In the genomic region with DNA sequence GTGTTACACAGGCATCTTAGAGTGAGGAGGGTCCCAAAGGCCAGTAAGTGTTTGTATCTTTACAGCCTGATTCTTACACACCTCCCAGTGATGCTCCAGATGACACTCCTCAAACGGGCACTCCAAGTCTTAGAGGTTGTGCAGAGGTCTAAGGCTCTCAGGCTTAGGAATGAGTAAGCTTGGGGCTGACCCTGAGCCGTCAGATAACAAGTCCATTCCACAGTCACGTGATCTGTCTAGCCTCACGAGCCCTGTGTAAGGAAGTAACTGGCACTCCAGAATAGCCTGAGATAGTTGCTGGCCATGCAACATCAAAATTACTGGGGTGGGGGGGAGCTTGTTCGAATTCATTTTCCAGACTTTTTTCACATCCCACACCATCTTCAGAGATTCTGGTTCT, we compare ENCODE assay signal across 24 mouse cellular contexts. TPM values are rescaled to one million over a fixed set of nuclear protein-coding genes. Genes with fewer than 3 reads are reported as not detected.
DNase-seq lines count a peak whose midpoint lies in the region; ATAC-seq and TF ChIP-seq lines count a peak whose summit lies in the region.
"Had no signal": no experiment of that assay in that cellular context is flagged by ENCODE, and none has a peak within 500 bp of the region (broad histone marks: within the 10 kb centered on the region; RNA-seq: fewer than 3 reads in every experiment).

No protein-coding gene starts in this region.

- DNase-seq in embryo, embryonic 10 days (ENCODE audit: low spot score): peak; percentile 31
- no peak for DNase-seq in embryo, embryonic 11 days
- no peak for DNase-seq in kidney, postnatal 10 days
- no peak for DNase-seq in lung, postnatal 36 days
- DNase-seq: adrenal gland, postnatal 25 days; cerebellum, adult 18-20 months; cerebellum, adult 9-11 months; cerebellum, postnatal 36 days; gastrocnemius, postnatal 10 days; heart, adult 2 months had no signal

- no peak overlapping the region for H3K27ac ChIP-seq in kidney, embryonic 16.5 days (ENCODE audit: low read length)
- no peak overlapping the region for H3K27ac ChIP-seq in lung, embryonic 16.5 days (ENCODE audit: low read length)
- H3K27ac ChIP-seq: embryonic facial prominence, embryonic 12.5 days; forebrain, embryonic 12.5 days; heart, adult 2 months; hindbrain, embryonic 10.5 days; hindbrain, embryonic 14.5 days had no signal

- H3K79me2 ChIP-seq in myocyte (ENCODE audit: control insufficient read depth, insufficient read depth): no peaks in the 10 kb centered on the region

- H3ac ChIP-seq in myocyte (ENCODE audit: control insufficient read depth, insufficient read length): no peak overlapping the region

- no peak overlapping the region for H3K4me3 ChIP-seq in kidney, embryonic 16.5 days (ENCODE audit: low read length)
- no peak overlapping the region for H3K4me3 ChIP-seq in lung, embryonic 16.5 days (ENCODE audit: low read length)
- H3K4me3 ChIP-seq in myocyte: no peak overlapping the region
- H3K4me3 ChIP-seq: embryonic facial prominence, embryonic 12.5 days; forebrain, embryonic 12.5 days; heart, adult 2 months; hindbrain, embryonic 10.5 days had no signal

- WGBS in kidney, embryonic 16.5 days: 37% methylated on average over 5 of the region's 5 CpGs
- WGBS in lung, embryonic 16.5 days: 27% methylated on average over 5 of the region's 5 CpGs

- no peak for TF ChIP-seq POLR2A in myocyte (IDR thresholded peaks at IDR 0.05; ENCODE audit: insufficient read length, low read depth)

- ATAC-seq in kidney, embryonic 16.5 days (ENCODE audit: low FRiP score, low TSS enrichment): peak; percentile 21; the same call in 1 of the 2 replicates
- ATAC-seq in lung, embryonic 16.5 days (ENCODE audit: low read depth): 0 out of 2 replicates have a peak, but pooled peaks have one; percentile 34
- ATAC-seq in megakaryocyte, adult 5-6 weeks (ENCODE audit: poor library complexity, severe bottlenecking): no peak
- ATAC-seq: CD4-positive, CD25-positive, alpha-beta regulatory T cell, adult 4 months; forebrain, embryonic 16.5 days; intestine, postnatal 0 days had no signal

- peaks cover 32% of the 10 kb centered on the region for H3K27me3 ChIP-seq in kidney, embryonic 16.5 days (ENCODE audit: insufficient read depth, low read length)
- peaks cover 33% of the 10 kb centered on the region for H3K27me3 ChIP-seq in lung, embryonic 16.5 days (ENCODE audit: control insufficient read depth, insufficient read depth, low read depth, low read length)
- peaks cover 29% of the 10 kb centered on the region for H3K27me3 ChIP-seq in myocyte (ENCODE audit: control insufficient read depth, insufficient read depth, insufficient read length)

- H3K9ac ChIP-seq in kidney, embryonic 16.5 days (replicated peaks; ENCODE audit: low read length): no peak overlapping the region
- no peak overlapping the region for H3K9ac ChIP-seq in lung, embryonic 16.5 days (ENCODE audit: low read length)
- H3K9ac ChIP-seq: embryonic facial prominence, embryonic 12.5 days; forebrain, embryonic 12.5 days; hindbrain, embryonic 14.5 days had no signal

- H3K9me3 ChIP-seq in kidney, embryonic 16.5 days (ENCODE audit: low read length): no peaks in the 10 kb centered on the region
- H3K9me3 ChIP-seq in lung, embryonic 16.5 days (ENCODE audit: control insufficient read depth, low read length): no peaks in the 10 kb centered on the region
- H3K9me3 ChIP-seq: embryonic facial prominence, embryonic 12.5 days; forebrain, embryonic 12.5 days; hindbrain, embryonic 10.5 days had no signal

- no peaks in the 10 kb centered on the region for H3K36me3 ChIP-seq in kidney, embryonic 16.5 days (ENCODE audit: insufficient read depth, low read length)
- no peaks in the 10 kb centered on the region for H3K36me3 ChIP-seq in lung, embryonic 16.5 days (ENCODE audit: control insufficient read depth, insufficient read depth, low read length)
- no peaks in the 10 kb centered on the region for H3K36me3 ChIP-seq in myocyte (ENCODE audit: control insufficient read depth, insufficient read depth)
- H3K36me3 ChIP-seq: embryonic facial prominence, embryonic 12.5 days; forebrain, embryonic 12.5 days; hindbrain, embryonic 10.5 days had no signal

- H3K4me1 ChIP-seq in kidney, embryonic 16.5 days (ENCODE audit: insufficient read depth, low read length): peaks cover 30% of the 10 kb centered on the region; the same call in 1 of the 2 replicates
- H3K4me1 ChIP-seq in lung, embryonic 16.5 days (replicated peaks; ENCODE audit: control insufficient read depth, insufficient read depth, low read length): peaks cover 13% of the 10 kb centered on the region

- no peak overlapping the region for H3K4me2 ChIP-seq in kidney, embryonic 16.5 days (replicated peaks; ENCODE audit: low read depth, low read length)
- H3K4me2 ChIP-seq in lung, embryonic 16.5 days (ENCODE audit: low read depth, low read length): no peak overlapping the region
- H3K4me2 ChIP-seq in myocyte (ENCODE audit: low read depth): no peak overlapping the region
- H3K4me2 ChIP-seq: embryonic facial prominence, embryonic 12.5 days; forebrain, embryonic 12.5 days; heart, embryonic 11.5 days; hindbrain, embryonic 14.5 days had no signal

TF ChIP-seq in myocyte, 11 proteins besides CTCF, POLR2A, EP300 and RAD21:
- TF ChIP-seq USF1 (IDR thresholded peaks at IDR 0.05; ENCODE audit: low read depth): peak; percentile 48
- no peak for TF ChIP-seq MAX (IDR thresholded peaks at IDR 0.05; ENCODE audit: low read depth)

RNA-seq across cellular contexts. Expression of gene Rxfp3, which starts 2.3 kb away (rescaled TPM):
- 0.33 and 0.37 TPM in 2 replicates for polyA plus RNA-seq in kidney, embryonic 16.5 days (2015; fragmentation: Nextera tagmentation; extraction: Ambion mirVana)
- 0.04 and 0.13 TPM in 2 replicates for polyA plus RNA-seq in lung, embryonic 16.5 days (2015; fragmentation: Nextera tagmentation; extraction: Ambion mirVana)
- polyA plus RNA-seq in myocyte (2012; fragmentation: generic; extraction: Trizol): 0.02 TPM
- not detected in 2 replicates for total RNA-seq in megakaryocyte, adult 5-6 weeks (2015)
- total RNA-seq in megakaryocyte, adult 5-6 weeks (2017): not detected in 2 replicates
- total RNA-seq: adrenal gland, postnatal 25 days had no signal
- polyA plus RNA-seq: CD4-positive, CD25-positive, alpha-beta regulatory T cell, adult 4 months; heart, embryonic 11.5 days had no signal

RNA-seq across cellular contexts. Expression of gene Adamts12, which starts 24.5 kb away (rescaled TPM):
- polyA plus RNA-seq in kidney, embryonic 16.5 days (2015; fragmentation: Nextera tagmentation; extraction: Ambion mirVana): 3.6 and 3.8 TPM in 2 replicates
- 4.6 and 5.4 TPM in 2 replicates for polyA plus RNA-seq in lung, embryonic 16.5 days (2015; fragmentation: Nextera tagmentation; extraction: Ambion mirVana)
- polyA plus RNA-seq in myocyte (2012; fragmentation: generic; extraction: Trizol): 0.55 TPM
- 0.02 TPM in 1 of 2 replicates, not detected in the other for total RNA-seq in megakaryocyte, adult 5-6 weeks (2015)
- not detected in 2 replicates for total RNA-seq in megakaryocyte, adult 5-6 weeks (2017)

RNA-seq across cellular contexts. Expression of gene Slc45a2, which starts 39.5 kb away (rescaled TPM):
- 0.05 TPM in 1 of 2 replicates, not detected in the other for polyA plus RNA-seq in kidney, embryonic 16.5 days (2015; fragmentation: Nextera tagmentation; extraction: Ambion mirVana)
- polyA plus RNA-seq in lung, embryonic 16.5 days (2015; fragmentation: Nextera tagmentation; extraction: Ambion mirVana): not detected in 2 replicates
- polyA plus RNA-seq in myocyte (2012; fragmentation: generic; extraction: Trizol): not detected
- total RNA-seq in megakaryocyte, adult 5-6 weeks (2015): not detected in 2 replicates
- total RNA-seq in megakaryocyte, adult 5-6 weeks (2017): not detected in 2 replicates
- total RNA-seq: adrenal gland, postnatal 25 days; gastrocnemius, postnatal 10 days; heart, adult 2 months; heart, postnatal 25 days had no signal
- polyA plus RNA-seq: CD4-positive, CD25-positive, alpha-beta regulatory T cell, adult 4 months; heart, adult 2 months; heart, embryonic 16.5 days; intestine, postnatal 0 days had no signal

RNA-seq across cellular contexts. Expression of gene Amacr, which starts 58.5 kb away (rescaled TPM):
- 37.1 and 44.4 TPM in 2 replicates for polyA plus RNA-seq in kidney, embryonic 16.5 days (2015; fragmentation: Nextera tagmentation; extraction: Ambion mirVana)
- polyA plus RNA-seq in lung, embryonic 16.5 days (2015; fragmentation: Nextera tagmentation; extraction: Ambion mirVana): 14.4 and 15.8 TPM in 2 replicates
- polyA plus RNA-seq in myocyte (2012; fragmentation: generic; extraction: Trizol): 61.7 TPM
- total RNA-seq in megakaryocyte, adult 5-6 weeks (2015): 0.98 and 1.1 TPM in 2 replicates
- 0.61 and 2.2 TPM in 2 replicates for total RNA-seq in megakaryocyte, adult 5-6 weeks (2017)
